Mouse (Mus musculus) megakaryocyte, embryonic 14.5 days (primary cell): ENCODE measurements around the gene Nrg3.

Experiments
- FLI1 ChIP-seq: IDR thresholded peaks from 2 replicates; pipeline ENCODE4 v1.6.1; 2012; ENCODE audit warnings: low read length, inconsistent platforms, mixed read lengths
- GATA1 ChIP-seq: IDR thresholded peaks from 3 replicates; pipeline ENCODE4 v1.6.1; 2012; ENCODE audit warnings: mixed read lengths, low read length, inconsistent platforms, borderline replicate concordance

DNA sequence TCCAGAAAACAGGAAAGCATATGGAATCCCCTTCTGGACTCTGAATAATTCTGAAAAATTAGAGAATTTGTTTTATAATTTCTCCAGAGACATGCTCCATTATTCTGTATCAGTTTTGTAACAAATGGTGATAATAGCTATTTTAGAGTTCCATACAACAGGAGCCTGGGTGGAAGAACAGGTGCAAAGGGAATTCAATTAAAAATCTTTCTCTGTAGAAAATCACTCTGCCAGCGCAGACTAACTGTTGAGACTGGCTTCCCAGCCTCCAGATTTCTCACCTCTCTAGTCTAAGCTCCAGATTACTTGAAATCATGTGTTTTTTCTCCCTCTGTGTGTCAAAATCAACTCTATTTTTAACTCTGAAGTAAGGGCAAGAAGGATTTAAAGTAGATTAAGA is 625.8 kb downstream of the Nrg3 start:
- TF ChIP-seq GATA1 (no peak), FLI1 (no peak)
